8 mouse cellular contexts compared by ENCODE assay signal in the genomic region with DNA sequence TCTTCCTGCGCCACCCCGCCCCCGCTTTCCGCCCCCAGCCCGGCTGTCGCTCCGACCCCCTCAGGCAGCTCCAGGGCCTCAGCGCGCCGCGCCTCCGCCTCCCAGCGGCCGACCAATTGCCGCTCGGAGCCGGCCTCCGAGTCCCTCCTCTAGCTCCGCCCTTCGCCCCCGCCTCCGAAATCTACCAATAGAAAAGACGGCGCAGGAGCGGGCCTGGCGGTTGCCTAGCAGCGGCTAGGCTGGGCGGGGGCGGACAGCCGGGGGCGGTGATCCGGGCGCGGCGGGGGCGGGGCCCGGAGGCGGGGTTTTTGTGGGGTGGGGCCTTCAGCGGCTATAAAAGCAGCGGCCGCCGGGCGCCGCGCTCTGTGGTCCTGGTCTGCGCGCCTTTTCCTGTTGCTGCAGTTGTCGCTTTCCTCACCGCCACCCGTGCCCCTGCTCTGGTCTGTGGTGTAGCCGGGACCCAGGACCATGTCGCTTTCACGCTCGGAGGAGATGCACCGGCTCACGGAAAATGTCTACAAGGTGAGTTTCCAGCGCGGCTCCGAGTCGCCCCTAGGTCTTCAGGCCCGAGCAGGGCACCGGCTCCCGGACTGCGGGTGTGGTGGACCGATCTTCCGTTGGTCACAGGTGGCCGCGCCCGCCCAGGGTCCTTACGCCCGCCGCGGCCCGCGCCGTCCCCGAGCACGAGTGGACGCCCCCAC. TPM values are rescaled to one million over a fixed set of nuclear protein-coding genes. Genes with fewer than 3 reads are reported as not detected.
A peak's percentile ranks its signal among the peaks of the same experiment; 100 is the strongest.
DNase-seq lines count a peak whose midpoint lies in the region; ATAC-seq and TF ChIP-seq lines count a peak whose summit lies in the region.

A gene (plus strand): TSS at position 37 of the 701 bp plus-strand sequence.

- TF ChIP-seq CTCF in bone marrow, adult 2 months (IDR thresholded peaks at IDR 0.05; ENCODE audit: control insufficient read depth, insufficient read depth, low read length): no peak

- H3K27me3 ChIP-seq in embryonic facial prominence, embryonic 15.5 days: no peaks in the 10 kb centered on the region
- H3K27me3 ChIP-seq in kidney, embryonic 14.5 days (ENCODE audit: control insufficient read depth, insufficient read depth, low read length): no peaks in the 10 kb centered on the region
- no peaks in the 10 kb centered on the region for H3K27me3 ChIP-seq in limb, embryonic 15.5 days

- H3K9me3 ChIP-seq in embryonic facial prominence, embryonic 15.5 days (replicated peaks): no peaks in the 10 kb centered on the region
- H3K9me3 ChIP-seq in kidney, embryonic 14.5 days (ENCODE audit: control insufficient read depth, low read length): no peaks in the 10 kb centered on the region
- no peaks in the 10 kb centered on the region for H3K9me3 ChIP-seq in limb, embryonic 15.5 days

- under 1% methylated on average over 74 of the region's 79 CpGs for WGBS in bone marrow, adult 2 months
- WGBS in embryonic facial prominence, embryonic 15.5 days: under 1% methylated on average over 71 of the region's 79 CpGs
- under 1% methylated on average over 68 of the region's 79 CpGs for WGBS in kidney, embryonic 14.5 days
- under 1% methylated on average over 76 of the region's 79 CpGs for WGBS in limb, embryonic 15.5 days

- peaks cover 4% of the 10 kb centered on the region for H3K4me1 ChIP-seq in bone marrow, adult 2 months (ENCODE audit: control insufficient read depth, insufficient read depth, low read length)
- peaks cover 78% of the 10 kb centered on the region for H3K4me1 ChIP-seq in embryonic facial prominence, embryonic 15.5 days
- peaks cover 65% of the 10 kb centered on the region for H3K4me1 ChIP-seq in kidney, embryonic 14.5 days (ENCODE audit: control insufficient read depth, insufficient read depth, low read length)
- peaks cover 76% of the 10 kb centered on the region for H3K4me1 ChIP-seq in limb, embryonic 15.5 days

- H3K4me3 ChIP-seq in bone marrow, adult 2 months (replicated peaks; ENCODE audit: control insufficient read depth, low read depth, low read length): peak within 1 kb of the TSS; percentile 91
- H3K4me3 ChIP-seq in embryonic facial prominence, embryonic 15.5 days (replicated peaks): peak within 1 kb of the TSS; percentile 76
- H3K4me3 ChIP-seq in kidney, embryonic 14.5 days (ENCODE audit: low read length): peak within 1 kb of the TSS; percentile 55
- peak within 1 kb of the TSS; percentile 79 for H3K4me3 ChIP-seq in limb, embryonic 15.5 days

- ATAC-seq in embryonic facial prominence, embryonic 15.5 days (ENCODE audit: insufficient number of reproducible peaks, low FRiP score, low TSS enrichment, low read depth): peak; percentile 95
- ATAC-seq in kidney, embryonic 14.5 days (ENCODE audit: low FRiP score, low TSS enrichment): peak; percentile 93
- ATAC-seq in limb, embryonic 15.5 days (ENCODE audit: insufficient number of reproducible peaks, low FRiP score, low TSS enrichment, low read depth): peak; percentile 97

- peak; percentile 97 for DNase-seq in 416B (ENCODE audit: low read depth)
- peak; percentile 95 to 97 for DNase-seq in heart, adult 9 months (ENCODE audit: low spot score in 2 of 2)
- DNase-seq in monocyte, adult 2 months (ENCODE audit: low read depth in 1 of 2, low spot score in 2 of 2): peak; percentile 91 to 95
- DNase-seq in spleen, postnatal 36 days (ENCODE audit: low spot score in 2 of 2): peak; percentile 98

- H3K27ac ChIP-seq in bone marrow, adult 2 months (ENCODE audit: control insufficient read depth, insufficient read depth, low read depth, low read length, poor library complexity): peak within 1 kb of the TSS; percentile 42; the same call in 1 of the 2 replicates
- H3K27ac ChIP-seq in embryonic facial prominence, embryonic 15.5 days (replicated peaks): peak within 1 kb of the TSS; percentile 89
- H3K27ac ChIP-seq in kidney, embryonic 14.5 days (ENCODE audit: low read depth, low read length): peak within 1 kb of the TSS; percentile 85
- peak within 1 kb of the TSS; percentile 88 for H3K27ac ChIP-seq in limb, embryonic 15.5 days

- peak; percentile 98 for TF ChIP-seq POLR2A in bone marrow, adult 2 months (IDR thresholded peaks at IDR 0.05; ENCODE audit: borderline replicate concordance, control insufficient read depth, low read depth, low read length)

- H3K36me3 ChIP-seq in embryonic facial prominence, embryonic 15.5 days: no peaks in the 10 kb centered on the region
- H3K36me3 ChIP-seq in kidney, embryonic 14.5 days (ENCODE audit: control insufficient read depth, insufficient read depth, low read length): no peaks in the 10 kb centered on the region
- no peaks in the 10 kb centered on the region for H3K36me3 ChIP-seq in limb, embryonic 15.5 days

- H3K9ac ChIP-seq in embryonic facial prominence, embryonic 15.5 days: peak within 1 kb of the TSS; percentile 78
- peak within 1 kb of the TSS; percentile 68 for H3K9ac ChIP-seq in kidney, embryonic 14.5 days (ENCODE audit: low read depth, low read length)
- peak within 1 kb of the TSS; percentile 82 for H3K9ac ChIP-seq in limb, embryonic 15.5 days

- peak within 1 kb of the TSS; percentile 96 for H3K4me2 ChIP-seq in embryonic facial prominence, embryonic 15.5 days (replicated peaks)
- H3K4me2 ChIP-seq in kidney, embryonic 14.5 days (replicated peaks; ENCODE audit: low read depth, low read length): peak within 1 kb of the TSS; percentile 96
- H3K4me2 ChIP-seq in limb, embryonic 15.5 days: peak within 1 kb of the TSS; percentile 96

RNA-seq across cellular contexts. Expression of the gene that starts here (rescaled TPM):
- polyA plus RNA-seq in bone marrow, adult 2 months (2011; ENCODE audit: insufficient read depth, insufficient read length, low replicate concordance, missing spikeins): 5.7 and 7.9 TPM in 2 replicates
- 36.8 and 42.0 TPM in 2 replicates for polyA plus RNA-seq in embryonic facial prominence, embryonic 15.5 days (2015; fragmentation: Nextera tagmentation; extraction: Ambion mirVana)
- polyA plus RNA-seq in kidney, embryonic 14.5 days (2014; fragmentation: Nextera tagmentation; extraction: Ambion mirVana): 15.7 and 18.2 TPM in 2 replicates
- 40.2 and 41.9 TPM in 2 replicates for polyA plus RNA-seq in limb, embryonic 15.5 days (2015; fragmentation: Nextera tagmentation; extraction: Ambion mirVana)

Comparison
In these comparisons a context has a peak if more than half of its experiments do, and no peak if none do; other contexts are left out.
1. Peak in every context shown above with its lines: DNase-seq, ATAC-seq, H3K4me3 ChIP-seq and H3K27ac ChIP-seq.